Comparison of ENCODE assay signal across 10 mouse cellular contexts in the genomic region with DNA sequence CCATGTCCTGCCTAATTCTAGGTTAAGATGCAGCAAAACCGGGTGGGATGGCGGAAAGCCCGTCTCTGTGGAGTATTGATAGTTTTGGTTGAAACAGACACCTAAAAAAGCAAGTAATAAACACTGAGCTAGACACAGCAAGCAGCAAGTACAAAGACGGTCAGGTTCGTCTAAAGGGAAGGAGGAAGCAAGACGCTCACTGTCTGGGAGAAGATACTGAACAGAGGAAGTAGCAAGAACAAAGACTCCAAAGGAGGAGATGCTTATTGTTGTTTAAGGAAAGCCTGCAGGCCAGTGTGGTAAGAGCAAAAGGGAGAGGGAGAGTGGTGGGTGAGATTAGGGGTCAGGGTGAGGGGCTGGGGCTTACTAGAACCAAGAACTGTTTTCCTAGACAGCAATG. TPM values are rescaled to one million over a fixed set of nuclear protein-coding genes. Genes with fewer than 3 reads are reported as not detected.
DNase-seq lines count a peak whose midpoint lies in the region; ATAC-seq and TF ChIP-seq lines count a peak whose summit lies in the region.
"Had no signal": no experiment of that assay in that cellular context is flagged by ENCODE, and none has a peak within 500 bp of the region (broad histone marks: within the 10 kb centered on the region; RNA-seq: fewer than 3 reads in every experiment).

No protein-coding gene starts in this region.

- H3K27ac ChIP-seq in heart, embryonic 13.5 days (replicated peaks), result peak overlapping the region; percentile 61
- H3K27ac ChIP-seq in bone marrow, adult 2 months (ENCODE audit: control insufficient read depth, insufficient read depth, low read depth, low read length, poor library complexity), result 0 out of 2 replicates have a peak overlapping the region, but pooled peaks have one; percentile 11
- peak overlapping the region; percentile 8; the same call in 1 of the 2 replicates for H3K27ac ChIP-seq in hindbrain, embryonic 15.5 days (replicated peaks)
- H3K27ac ChIP-seq in midbrain, embryonic 14.5 days (replicated peaks; ENCODE audit: low read depth, low read length), result no peak overlapping the region

- peak overlapping the region; percentile 73 for H3K4me2 ChIP-seq in heart, embryonic 13.5 days
- H3K4me2 ChIP-seq in hindbrain, embryonic 15.5 days, result peak overlapping the region; percentile 72
- peak overlapping the region; percentile 69 for H3K4me2 ChIP-seq in midbrain, embryonic 14.5 days (ENCODE audit: low read length)

- peaks cover 9% of the 10 kb centered on the region; the same call in 1 of the 2 replicates for H3K36me3 ChIP-seq in heart, embryonic 13.5 days
- no peaks in the 10 kb centered on the region for H3K36me3 ChIP-seq in hindbrain, embryonic 15.5 days
- no peaks in the 10 kb centered on the region for H3K36me3 ChIP-seq in midbrain, embryonic 14.5 days (ENCODE audit: control insufficient read depth, insufficient read depth, low read length)

- H3K4me1 ChIP-seq in heart, embryonic 13.5 days, result peaks cover 67% of the 10 kb centered on the region
- H3K4me1 ChIP-seq in bone marrow, adult 2 months (ENCODE audit: control insufficient read depth, insufficient read depth, low read length), result peaks cover 2% of the 10 kb centered on the region; the same call in 1 of the 2 replicates
- H3K4me1 ChIP-seq in hindbrain, embryonic 15.5 days (replicated peaks), result peaks cover 46% of the 10 kb centered on the region
- H3K4me1 ChIP-seq in midbrain, embryonic 14.5 days (ENCODE audit: control insufficient read depth, insufficient read depth, low read length), result peaks cover 13% of the 10 kb centered on the region

- no peaks in the 10 kb centered on the region for H3K27me3 ChIP-seq in heart, embryonic 13.5 days (replicated peaks)
- no peaks in the 10 kb centered on the region for H3K27me3 ChIP-seq in hindbrain, embryonic 15.5 days
- no peaks in the 10 kb centered on the region for H3K27me3 ChIP-seq in midbrain, embryonic 14.5 days (ENCODE audit: control insufficient read depth, insufficient read depth, low read length)
- H3K27me3 ChIP-seq: CH12.LX had no signal

- 48% methylated on average over 6 of the region's 6 CpGs for WGBS in heart, embryonic 13.5 days
- 43% methylated on average over 6 of the region's 6 CpGs for WGBS in bone marrow, adult 2 months
- 48% methylated on average over 6 of the region's 6 CpGs for WGBS in hindbrain, embryonic 15.5 days
- 20% methylated on average over 6 of the region's 6 CpGs for WGBS in midbrain, embryonic 14.5 days

- ATAC-seq in heart, embryonic 13.5 days (ENCODE audit: extremely low read depth, insufficient number of reproducible peaks, low FRiP score, low TSS enrichment), result no peak
- ATAC-seq in hindbrain, embryonic 15.5 days (ENCODE audit: low FRiP score, low read depth), result no peak
- no peak for ATAC-seq in midbrain, embryonic 14.5 days (ENCODE audit: low FRiP score, low TSS enrichment)

- TF ChIP-seq CTCF in bone marrow, adult 2 months (IDR thresholded peaks at IDR 0.05; ENCODE audit: control insufficient read depth, insufficient read depth, low read length), result no peak

- H3K4me3 ChIP-seq in heart, embryonic 13.5 days, result peak overlapping the region; percentile 75
- H3K4me3 ChIP-seq in bone marrow, adult 2 months (replicated peaks; ENCODE audit: control insufficient read depth, low read depth, low read length), result peak overlapping the region; percentile 47
- H3K4me3 ChIP-seq in hindbrain, embryonic 15.5 days, result peak overlapping the region; percentile 65; the same call in 1 of the 2 replicates
- H3K4me3 ChIP-seq in midbrain, embryonic 14.5 days (replicated peaks; ENCODE audit: low read depth, low read length), result no peak overlapping the region

- DNase-seq in heart, adult 18-20 months, result no peak
- DNase-seq in midbrain, embryonic 14.5 days, result no peak
- DNase-seq in adrenal gland, adult (ENCODE audit: inconsistent age in 2 of 2, low spot score in 1 of 2), result no peak
- DNase-seq in adrenal gland, postnatal 4 days (ENCODE audit: low spot score in 2 of 2), result no peak
- no peak for DNase-seq in spleen, postnatal 10 days (ENCODE audit: low spot score in 2 of 2)
- DNase-seq: kidney, postnatal 10 days had no signal

- peak overlapping the region; percentile 93 for H3K9ac ChIP-seq in heart, embryonic 13.5 days
- H3K9ac ChIP-seq in hindbrain, embryonic 15.5 days, result no peak overlapping the region
- no peak overlapping the region; the same call in 1 of the 2 replicates for H3K9ac ChIP-seq in midbrain, embryonic 14.5 days (replicated peaks; ENCODE audit: low read length)

- H3K9me3 ChIP-seq in heart, embryonic 13.5 days, result no peaks in the 10 kb centered on the region
- no peaks in the 10 kb centered on the region for H3K9me3 ChIP-seq in hindbrain, embryonic 15.5 days
- no peaks in the 10 kb centered on the region for H3K9me3 ChIP-seq in midbrain, embryonic 14.5 days (ENCODE audit: control insufficient read depth, low read length)

- no peak for TF ChIP-seq POLR2A in bone marrow, adult 2 months (IDR thresholded peaks at IDR 0.05; ENCODE audit: borderline replicate concordance, control insufficient read depth, low read depth, low read length)

RNA-seq across cellular contexts. Expression of a gene that starts 2.4 kb away (rescaled TPM):
- 6.2 and 7.5 TPM in 2 replicates for polyA plus RNA-seq in heart, embryonic 13.5 days (2015; fragmentation: Nextera tagmentation; extraction: Ambion mirVana)
- total RNA-seq in heart, adult 18-20 months (2021), result 1 to 10 TPM; 3.4 to 5.5 TPM
- polyA plus RNA-seq in bone marrow, adult 2 months (2011; ENCODE audit: insufficient read depth, insufficient read length, low replicate concordance, missing spikeins), result 0.50 and 2.7 TPM in 2 replicates
- 132 and 148 TPM in 2 replicates for polyA plus RNA-seq in hindbrain, embryonic 15.5 days (2015; fragmentation: Nextera tagmentation; extraction: Ambion mirVana)
- 140 and 157 TPM in 2 replicates for polyA plus RNA-seq in midbrain, embryonic 14.5 days (2014; fragmentation: Nextera tagmentation; extraction: Ambion mirVana)
- total RNA-seq in adrenal gland, postnatal 4 days (2021), result 10 to 100 TPM; 13.7 to 14.3 TPM

RNA-seq across cellular contexts. Expression of a gene that starts 2.9 kb away (rescaled TPM):
- 25.5 and 27.0 TPM in 2 replicates for polyA plus RNA-seq in heart, embryonic 13.5 days (2015; fragmentation: Nextera tagmentation; extraction: Ambion mirVana)
- total RNA-seq in heart, adult 18-20 months (2021), result 10 to 100 TPM; 19.3 to 21.4 TPM
- 21.5 and 25.7 TPM in 2 replicates for polyA plus RNA-seq in bone marrow, adult 2 months (2011; ENCODE audit: insufficient read depth, insufficient read length, low replicate concordance, missing spikeins)
- polyA plus RNA-seq in hindbrain, embryonic 15.5 days (2015; fragmentation: Nextera tagmentation; extraction: Ambion mirVana), result 26.5 and 26.6 TPM in 2 replicates
- polyA plus RNA-seq in midbrain, embryonic 14.5 days (2014; fragmentation: Nextera tagmentation; extraction: Ambion mirVana), result 25.4 and 40.0 TPM in 2 replicates
- 10 to 100 TPM; 41.2 to 45.8 TPM for total RNA-seq in adrenal gland, postnatal 4 days (2021)

Comparison
In these comparisons a context has a peak if more than half of its experiments do, and no peak if none do; other contexts are left out.
1. RNA of a gene that starts 2.4 kb away (polyA plus RNA-seq): 140 to 157 TPM in midbrain, embryonic 14.5 days and 132 to 148 TPM in hindbrain, embryonic 15.5 days; 6.2 to 7.5 TPM in heart, embryonic 13.5 days and 0.50 to 2.7 TPM in bone marrow, adult 2 months; every median in the first group is over 10 times any median in the second.
2. Peak in every context shown above with its lines, with median percentiles within 50 percentile points of each other: H3K4me2 ChIP-seq.